Mouse (Mus musculus): ENCODE measurements around the gene Ttyh2.

DNA sequence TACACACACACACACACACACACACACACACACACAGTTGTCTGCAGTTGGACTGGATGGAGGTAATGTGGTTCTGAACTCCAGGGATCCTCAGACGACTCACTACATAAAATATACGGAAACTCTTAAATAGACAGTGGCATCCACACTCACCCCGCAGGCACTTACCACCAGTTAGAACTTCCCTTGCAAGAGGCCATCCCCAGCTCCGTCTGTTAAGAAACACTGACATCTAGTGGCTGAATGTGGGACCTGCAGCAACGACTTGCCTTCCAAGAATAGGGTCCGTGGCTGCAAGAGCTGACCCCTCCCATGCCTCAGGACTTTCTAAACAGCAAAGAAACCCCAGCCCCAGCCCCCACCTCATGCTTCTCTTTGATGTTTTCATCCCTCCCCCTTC is 38.9 kb upstream of the Ttyh2 start:
- TF ChIP-seq CTCF (conservative IDR thresholded peaks at IDR 0.05; ENCODE audit: insufficient read depth, insufficient read length, low read depth, low read length) = peak; percentile 97
- TF ChIP-seq POLR2A (IDR thresholded peaks at IDR 0.05; ENCODE audit: low read depth, low read length) = no peak

Data from kidney, adult 2 months (tissue).